Mouse (Mus musculus) olfactory bulb, adult 2 months (tissue): ENCODE measurements at regions not wholly inside any gene's neighbourhood (a gene's known extent, or its start where the extent isn't known, plus 50 kb on each side); places are given as distances from the start of the nearest gene placed in this dataset.

Experiments used
- CTCF ChIP-seq: fragments of 200-500 bp; IDR thresholded peaks from 2 replicates; pipeline ENCODE4 v1.5.1; 2012; ENCODE audit warnings: low read depth, mild to moderate bottlenecking, low read length, moderate library complexity; ENCODE audit not compliant: insufficient read depth
- POLR2A ChIP-seq: fragments of 200-500 bp; IDR thresholded peaks from 2 replicates; pipeline ENCODE4 v1.6.1; 2012; ENCODE audit warnings: mild to moderate bottlenecking, low read depth, low read length, moderate library complexity; ENCODE audit not compliant: insufficient read depth

GRCm38 (mm10) chr13:84404566-84405194 lies 182.6 kb downstream of the Tmem161b start:
- TF ChIP-seq CTCF (no peak), POLR2A (no peak)
